Mouse (Mus musculus) spleen, adult 18-20 months (tissue): ENCODE measurements around the gene Ccn5.

ENCODE experiments used
- DNase-seq, 2 experiments: peaks; one replicate each; pipeline ENCODE4 v3.0.0; 2022; ENCODE audit warnings: mixed read lengths in 2 of 2

The Ccn5 gene

DNA sequence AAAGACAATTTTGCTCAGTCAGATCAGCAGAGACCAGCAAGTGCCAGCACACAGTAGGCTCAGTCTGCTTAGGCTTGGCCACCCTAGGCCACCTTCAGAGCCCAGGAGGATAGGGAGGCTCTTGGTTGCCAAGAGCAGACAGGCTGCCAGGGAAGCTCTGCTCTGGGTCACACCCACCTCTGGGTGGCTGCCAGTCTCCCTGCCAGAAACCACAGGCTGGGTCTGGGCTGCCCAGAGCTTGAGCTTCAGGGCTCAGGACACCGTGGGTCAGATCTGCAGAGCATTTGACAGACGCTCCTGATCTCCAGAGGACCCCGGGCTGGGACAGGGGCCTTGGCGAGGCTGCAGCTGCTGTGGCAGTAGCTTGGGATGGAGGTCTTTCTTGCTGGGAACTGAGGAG is at the start of gene Ccn5:
Gene Ccn5, plus strand, starts transcription at position 255 of the 400 bp plus-strand sequence.
- DNase-seq = no peak

DNA sequence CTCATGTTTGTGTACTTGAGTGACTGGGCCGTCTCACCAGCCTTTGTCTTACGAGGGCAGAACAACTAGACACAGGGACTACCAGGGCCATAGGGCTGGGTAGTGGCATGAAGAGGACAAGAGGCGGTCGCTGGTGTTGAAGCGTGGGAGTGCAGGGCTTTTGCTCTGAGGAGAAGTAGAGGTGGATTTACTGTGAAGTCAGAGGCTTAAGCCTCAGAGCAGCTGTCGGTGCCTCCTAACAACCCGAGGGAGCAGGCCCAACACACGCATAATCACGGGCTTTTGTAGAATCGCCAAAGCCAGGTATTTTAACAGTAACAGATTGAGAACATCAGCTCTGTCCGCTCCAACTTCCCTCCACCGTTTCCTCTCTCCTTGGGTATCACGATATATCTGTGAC is 44.0 kb upstream of the Ccn5 start:
- DNase-seq = no peak

- no peak for DNase-seq
Observed at GRCm38 (mm10) chr2:163777061-163777460, 43.6 kb upstream of the Ccn5 start.

- no peak for DNase-seq
Observed at GRCm38 (mm10) chr2:163778896-163779295, 41.8 kb upstream of the Ccn5 start.

- DNase-seq = no peak
Observed at GRCm38 (mm10) chr2:163783368-163783767, 37.3 kb upstream of the Ccn5 start.

- DNase-seq = no peak
Observed at GRCm38 (mm10) chr2:163783901-163784300, 36.8 kb upstream of the Ccn5 start.

- DNase-seq = no peak
Observed at GRCm38 (mm10) chr2:163787086-163787485, 33.6 kb upstream of the Ccn5 start.

- peak in 1 of 2 experiments; percentile 41 for DNase-seq
Observed at GRCm38 (mm10) chr2:163787709-163788108, 33.0 kb upstream of the Ccn5 start.

- DNase-seq = peak; percentile 25 to 62
Observed at GRCm38 (mm10) chr2:163788484-163788883, 32.2 kb upstream of the Ccn5 start.

- no peak for DNase-seq
Observed at GRCm38 (mm10) chr2:163798411-163798810, 22.2 kb upstream of the Ccn5 start.

DNA sequence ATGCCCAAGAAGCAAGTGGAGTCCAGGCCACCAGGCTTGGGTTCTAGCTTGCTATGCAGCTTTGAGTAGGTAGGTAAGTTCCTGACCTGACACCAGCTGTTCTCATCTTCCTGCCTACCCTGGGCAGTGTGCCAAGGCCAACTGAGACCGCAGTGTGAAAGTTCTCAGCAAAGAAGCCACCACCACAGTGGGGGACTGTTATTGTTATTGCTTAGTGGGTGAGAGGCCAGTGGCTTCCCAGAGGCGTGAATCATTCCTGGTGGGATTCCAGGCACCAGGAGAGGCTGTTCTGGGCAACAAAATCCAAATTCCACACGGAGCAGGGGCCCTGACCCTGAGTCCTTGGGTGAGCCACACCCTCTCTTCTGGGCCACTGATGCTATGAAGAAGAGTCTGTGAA is 19.8 kb upstream of the Ccn5 start:
- DNase-seq = peak; percentile 40 to 51

GRCm38 (mm10) chr2:163801406-163801805 is 19.3 kb upstream of the Ccn5 start:
- no peak for DNase-seq

DNA sequence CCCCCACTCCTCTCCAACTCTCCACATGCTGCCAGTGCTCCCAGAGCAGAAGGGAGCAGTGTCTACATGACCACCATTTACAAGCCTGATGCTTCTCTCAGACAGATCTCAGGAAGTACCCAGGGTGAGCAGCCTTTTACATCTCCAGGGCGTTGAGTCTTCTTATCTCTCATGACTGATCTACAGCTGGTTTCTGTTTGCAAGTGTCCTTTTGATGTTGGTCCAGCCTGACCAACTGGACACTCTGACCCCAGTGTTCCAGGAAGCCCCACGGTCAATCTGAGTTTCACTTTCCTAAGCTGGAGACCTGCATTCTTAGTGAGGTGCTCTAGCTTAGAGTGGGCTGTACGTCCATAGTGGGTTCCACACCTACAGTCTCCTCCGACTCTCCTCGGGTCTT is 16.8 kb upstream of the Ccn5 start:
- DNase-seq = no peak

- no peak for DNase-seq
Observed at GRCm38 (mm10) chr2:163809166-163809565, 11.5 kb upstream of the Ccn5 start.

DNA sequence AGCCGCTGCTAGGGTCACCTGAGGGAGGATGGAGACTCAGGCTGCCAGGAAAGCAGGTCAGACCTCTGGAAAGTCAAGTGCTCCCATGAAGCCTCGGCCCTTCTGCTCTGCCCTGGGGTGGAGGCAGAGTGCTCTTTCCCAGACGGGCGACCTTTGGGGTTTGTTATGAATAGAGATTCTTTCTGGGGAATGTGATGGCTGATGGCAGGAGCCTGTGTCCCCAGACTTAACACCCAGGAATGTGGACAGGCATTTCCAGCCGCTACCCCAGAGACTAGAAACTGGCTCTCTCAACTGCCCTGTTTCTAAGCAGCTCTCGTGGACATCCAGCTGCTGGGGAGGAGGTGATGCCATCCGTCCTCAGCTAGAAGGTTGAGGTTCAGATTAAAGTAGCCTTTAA is 11.0 kb upstream of the Ccn5 start:
- no peak for DNase-seq

DNA sequence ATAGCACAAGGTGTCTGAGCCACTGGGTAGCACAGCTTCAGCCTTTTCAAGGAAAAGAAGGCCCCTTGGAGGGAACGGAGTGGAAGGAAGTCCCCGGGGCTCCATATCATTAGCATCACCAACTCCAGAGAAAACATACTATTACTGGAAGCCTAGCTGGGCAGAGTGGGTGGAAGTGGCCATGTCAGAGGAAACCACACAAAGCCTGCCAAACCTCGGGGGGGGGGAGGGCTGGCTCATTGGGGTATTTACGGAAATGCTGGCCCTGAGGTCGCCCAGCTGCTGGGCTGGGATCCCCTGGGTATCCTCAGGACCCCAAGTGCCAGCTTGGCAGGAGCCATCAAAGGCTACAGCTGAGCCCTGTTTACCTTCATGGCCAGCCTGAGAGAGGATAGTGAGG is 7.6 kb upstream of the Ccn5 start:
- DNase-seq = no peak

DNA sequence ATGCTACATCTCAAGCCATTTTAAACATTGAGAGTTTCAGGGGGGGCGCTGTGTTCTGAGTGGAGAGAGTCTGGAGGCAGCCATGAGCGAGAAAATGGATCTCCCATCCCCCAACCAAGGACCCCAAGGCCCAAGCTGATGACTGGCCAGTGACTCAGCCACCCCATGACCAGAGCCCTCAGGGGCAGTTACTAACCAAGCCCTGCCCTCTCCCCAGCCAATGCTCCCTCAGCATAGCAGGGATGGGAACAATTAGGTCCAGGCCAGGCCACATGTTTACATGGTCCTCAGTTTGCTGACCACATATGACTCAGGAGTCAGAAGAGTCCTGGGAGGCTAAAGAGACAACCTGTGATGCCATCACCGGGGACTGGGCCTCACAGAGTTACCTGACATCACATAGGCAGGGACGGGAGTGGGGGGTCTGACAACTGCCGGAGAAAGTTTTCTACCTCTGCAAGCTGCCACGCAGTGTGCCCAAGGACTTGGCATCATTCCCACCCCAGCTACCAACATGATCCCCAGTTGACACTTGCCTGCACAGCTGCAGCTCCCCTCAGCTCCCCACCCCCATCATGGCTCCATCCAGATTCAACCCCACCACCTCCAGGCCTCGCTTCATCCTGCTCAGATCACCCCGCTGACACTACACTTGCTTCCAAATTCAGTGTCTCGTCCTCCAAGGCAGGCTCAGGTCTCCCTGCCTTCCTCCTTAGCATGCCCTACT is 5.8 kb upstream of the Ccn5 start:
- DNase-seq = no peak

DNA sequence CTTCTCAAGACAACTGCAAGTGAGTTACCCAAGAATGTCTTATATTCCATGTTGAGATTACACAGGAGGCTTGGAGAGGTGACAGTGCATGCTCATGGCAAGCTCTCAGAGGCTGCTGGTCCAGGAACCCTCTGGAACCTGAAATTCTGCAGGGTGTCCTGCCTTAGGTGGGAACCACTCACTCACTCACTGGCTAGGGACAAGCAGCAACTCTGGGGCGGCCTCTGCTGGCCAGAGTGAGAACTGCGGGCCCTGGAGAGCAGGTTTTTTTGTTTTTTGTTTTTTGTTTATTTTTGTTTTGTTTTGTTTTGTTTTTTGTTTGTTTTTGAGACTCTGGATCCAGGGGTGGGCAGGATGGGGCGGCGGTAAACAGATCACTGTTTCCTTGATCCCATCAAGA is 2.6 kb downstream of the Ccn5 start:
- peak in 1 of 2 experiments; percentile 59 for DNase-seq

DNA sequence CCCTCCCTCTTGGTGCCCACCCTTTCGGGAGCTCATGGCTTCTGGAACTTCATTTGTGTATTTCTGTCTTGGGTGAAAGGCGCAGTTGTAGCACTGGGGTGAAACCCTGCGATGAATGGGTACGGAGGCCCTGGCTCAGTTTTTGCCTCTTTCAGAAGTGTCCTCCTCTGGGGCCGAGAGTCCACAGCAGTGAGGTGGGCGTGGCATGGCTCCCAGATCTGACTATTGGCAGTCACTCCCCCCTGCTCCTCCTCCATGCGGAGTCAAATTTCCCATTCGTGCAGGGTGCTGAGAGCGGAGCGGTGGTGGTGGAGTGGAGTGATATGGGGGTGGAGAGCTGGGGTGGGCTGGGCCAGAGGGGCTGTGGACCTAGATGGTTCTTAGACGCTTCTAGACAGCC is 3.1 kb downstream of the Ccn5 start:
- no peak for DNase-seq

- DNase-seq = no peak
Observed at GRCm38 (mm10) chr2:163825861-163826260, 5.2 kb downstream of the Ccn5 start.

GRCm38 (mm10) chr2:163826494-163826893 is 5.8 kb downstream of the Ccn5 start:
- DNase-seq = no peak

DNA sequence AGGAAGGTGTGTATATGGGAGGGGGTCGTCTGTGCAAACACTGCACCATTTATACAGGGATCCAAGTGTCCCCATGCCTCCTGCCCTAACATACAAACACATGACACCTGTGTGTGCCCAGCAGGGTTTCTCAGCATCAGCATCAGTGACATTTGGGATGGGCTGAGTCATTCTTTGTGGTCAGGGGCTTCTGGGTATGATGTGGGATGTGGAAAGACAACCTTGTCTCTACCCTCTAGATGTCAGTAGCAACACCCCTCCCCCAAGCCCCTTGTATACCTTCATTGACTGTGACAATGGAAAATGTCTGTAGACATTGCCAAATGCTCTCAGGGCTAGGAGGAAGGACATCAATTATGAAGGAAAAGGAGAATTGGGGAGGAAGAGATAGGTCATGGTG is 10.5 kb downstream of the Ccn5 start:
- DNase-seq = no peak

DNA sequence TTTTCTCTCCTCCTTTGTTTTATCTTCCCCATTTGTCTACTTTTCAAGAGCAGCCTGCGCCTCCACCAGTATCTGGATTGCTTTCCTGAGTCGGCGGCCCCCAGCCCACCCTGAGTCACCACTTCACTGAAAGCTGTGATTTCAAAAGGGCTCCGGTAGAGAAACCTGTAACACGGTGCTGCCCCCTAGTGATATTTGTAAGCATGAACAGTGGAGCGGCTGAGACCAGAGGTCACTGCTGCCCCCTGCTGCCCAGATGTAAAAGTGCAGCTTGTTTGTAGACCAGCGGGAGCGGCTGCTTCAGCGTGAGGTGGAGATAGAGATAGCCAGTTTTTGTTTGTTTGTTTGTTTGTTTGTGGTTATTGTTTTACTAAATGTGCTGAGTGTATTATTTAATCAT is 17.4 kb downstream of the Ccn5 start:
- DNase-seq = peak; percentile 44 to 72

GRCm38 (mm10) chr2:163839519-163839918 is 18.9 kb downstream of the Ccn5 start:
- DNase-seq = no peak

- no peak for DNase-seq
Observed at GRCm38 (mm10) chr2:163842043-163842442, 21.4 kb downstream of the Ccn5 start.
